Mouse (Mus musculus) adrenal gland, adult 8-10 months (tissue): ENCODE data around the gene Itln1. TPM values are rescaled to one million over a fixed set of nuclear protein-coding genes. Genes with fewer than 3 reads are reported as not detected.
A peak's percentile ranks its signal among the peaks of the same experiment; 100 is the strongest.

Experiments
- DNase-seq: peaks from one replicate; pipeline ENCODE4 v3.0.0; 2022
- total RNA-seq, 4 experiments: library from RNA; stranded (reverse); gene quantifications; 2 replicates each; pipeline ENCODE4 v1.2.4; 2022

Itln1 gene
- total RNA-seq, result not detected

DNA sequence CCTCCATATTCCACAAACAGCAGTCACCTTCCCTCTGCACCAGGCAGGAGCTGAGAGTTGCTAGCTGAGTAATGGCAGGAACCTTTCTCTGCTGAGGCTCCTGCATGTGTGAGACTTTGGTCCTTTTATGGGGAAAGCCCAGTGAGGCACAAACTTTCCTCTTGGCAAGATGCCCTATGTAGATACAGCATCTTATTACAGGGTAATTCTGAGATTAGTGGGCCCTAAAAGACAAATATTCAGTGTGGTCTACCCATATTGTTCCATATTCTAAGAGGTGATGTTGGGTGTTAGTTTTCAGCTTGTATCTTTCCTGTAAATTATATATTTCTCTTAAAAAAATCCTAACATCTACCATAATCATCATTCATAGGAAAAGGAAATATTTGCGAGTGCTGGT is at the start of gene Itln1:
Itln1 (minus strand) TSS at position 101 of the 400 bp plus-strand sequence.
- DNase-seq, result no peak

DNA sequence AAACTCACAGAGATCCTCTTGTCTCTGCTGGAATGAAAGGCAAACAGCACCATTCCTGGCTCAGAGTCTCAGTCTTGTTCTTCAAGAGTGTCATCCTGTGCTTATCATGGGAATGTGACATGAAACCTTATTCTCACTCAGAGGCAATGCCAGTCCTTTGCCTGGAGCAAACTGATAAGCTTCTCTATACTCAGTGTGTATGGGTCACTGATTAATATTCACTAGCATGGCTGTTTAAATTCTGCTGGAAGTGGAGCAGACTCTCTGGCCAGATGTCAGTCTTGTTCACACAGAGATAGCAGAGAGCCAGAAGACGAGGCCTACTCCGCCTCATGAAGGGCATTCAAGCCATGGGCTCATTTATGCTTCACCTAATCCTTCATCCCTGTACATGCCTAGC is 49.5 kb upstream of the Itln1 start:
- DNase-seq, result no peak

DNA sequence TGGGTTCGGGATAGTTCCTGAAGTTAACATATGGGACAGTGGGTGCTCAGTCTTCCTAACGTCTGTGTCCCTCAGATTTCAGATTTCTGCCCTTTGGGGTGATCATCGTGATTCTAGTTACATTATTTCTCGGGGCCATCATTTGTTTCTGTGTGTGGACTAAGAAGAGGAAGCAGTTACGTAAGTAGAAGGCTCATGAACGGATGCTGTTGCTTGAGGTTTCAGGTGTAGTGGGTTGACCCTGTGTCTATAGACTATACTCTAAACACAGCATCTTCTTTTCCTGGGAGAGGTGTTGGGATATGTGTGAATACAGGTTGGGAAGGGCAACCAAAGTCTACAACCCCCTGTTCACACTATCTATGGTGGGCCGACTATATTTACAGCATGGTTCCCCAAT is 42.1 kb upstream of the Itln1 start:
- no peak for DNase-seq

DNA sequence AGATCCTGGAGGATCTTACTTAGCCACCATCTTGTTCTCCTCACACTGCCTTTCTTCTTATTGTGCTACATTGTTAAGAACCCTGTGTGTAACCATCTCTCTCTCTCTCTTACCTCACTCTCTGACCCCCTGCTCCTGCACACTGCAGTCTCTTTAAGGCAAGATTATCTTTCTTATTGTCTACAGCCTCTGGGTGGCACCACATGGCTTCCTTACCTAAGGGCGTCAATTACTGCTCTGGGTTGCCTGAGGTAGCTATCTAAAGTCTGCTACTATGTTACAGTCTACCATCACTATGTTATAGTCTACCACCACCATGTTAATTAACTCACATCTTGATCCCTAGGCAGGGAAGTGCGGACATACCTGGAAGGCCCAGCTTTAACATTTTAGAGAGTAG is 33.3 kb upstream of the Itln1 start:
- DNase-seq, result no peak

DNA sequence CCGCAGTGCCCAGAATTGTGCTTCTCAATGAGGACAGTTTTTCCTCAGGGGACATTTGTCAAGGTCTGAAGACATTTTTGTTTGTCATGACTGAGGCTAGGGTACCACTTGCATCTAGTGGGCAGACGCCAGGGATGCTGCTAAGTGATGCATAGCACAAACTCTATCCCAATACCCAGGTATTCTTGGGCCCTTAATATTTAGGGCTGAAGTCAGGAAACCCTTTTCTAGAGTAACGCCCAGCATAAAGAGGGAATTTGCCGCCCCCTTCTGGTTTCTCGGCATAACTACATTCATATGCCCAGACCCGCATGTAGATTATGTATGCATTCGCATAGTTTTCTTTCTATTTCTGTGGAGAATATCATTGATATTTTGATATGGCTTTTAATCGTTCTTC is 31.7 kb upstream of the Itln1 start:
- peak; percentile 23 for DNase-seq

DNA sequence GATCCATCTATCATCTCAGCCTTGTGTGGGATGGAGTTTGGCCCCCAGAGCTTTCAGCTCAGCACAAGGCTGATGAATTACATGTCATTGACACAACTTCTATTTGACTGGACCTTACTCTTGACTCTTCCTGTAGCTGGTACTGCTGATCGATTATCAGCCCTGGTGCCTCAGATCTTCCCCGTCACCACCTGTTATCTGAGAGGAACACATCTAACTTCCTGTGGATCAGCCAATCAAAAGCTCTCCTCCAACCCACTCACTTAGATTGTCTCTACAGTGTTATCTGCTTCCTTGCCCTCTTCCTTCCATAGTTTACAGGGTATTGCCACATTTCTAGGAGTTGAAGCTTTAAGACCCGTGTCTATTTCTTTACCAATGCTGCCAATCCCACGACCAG is 30.8 kb upstream of the Itln1 start:
- DNase-seq, result no peak

DNA sequence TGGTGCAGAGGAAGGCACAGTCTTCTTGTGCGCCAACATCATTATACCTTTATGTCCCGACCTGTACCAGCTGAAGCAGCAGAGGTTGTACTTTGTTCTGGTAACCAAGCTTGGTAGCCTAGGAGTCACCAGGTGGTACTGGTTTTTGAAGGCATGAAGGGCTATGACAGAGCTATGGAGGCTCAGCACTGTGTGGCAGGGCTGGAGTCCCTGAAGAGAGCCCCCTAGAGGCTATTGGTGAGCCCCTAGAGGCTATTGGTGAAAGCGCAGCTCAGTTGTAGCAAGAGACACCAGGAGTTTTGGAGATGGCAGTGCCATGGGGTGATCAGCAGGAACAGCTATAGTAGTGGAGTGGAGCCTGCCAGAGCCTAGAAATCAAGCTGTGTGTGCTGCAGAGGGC is 29.2 kb upstream of the Itln1 start:
- DNase-seq, result no peak

DNA sequence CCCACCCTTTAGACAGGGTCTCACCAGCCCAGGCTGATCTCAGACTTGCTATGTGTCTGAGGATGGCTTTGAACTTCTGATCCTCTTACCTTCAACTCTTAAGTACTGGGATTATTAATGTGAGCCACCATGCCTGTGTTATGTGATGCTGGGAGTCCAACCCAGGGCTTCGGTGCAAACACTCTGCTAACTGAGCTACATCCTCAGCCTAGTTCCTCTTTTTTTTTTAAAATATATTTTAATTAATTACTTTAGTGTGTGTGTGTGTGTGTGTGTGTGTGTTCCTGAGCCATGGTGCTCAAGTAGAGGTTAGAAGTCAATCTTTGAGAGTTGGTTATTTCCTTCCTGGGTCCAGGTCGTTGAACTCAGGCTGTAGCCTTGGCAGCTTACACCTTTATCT is 27.9 kb upstream of the Itln1 start:
- no peak for DNase-seq

DNA sequence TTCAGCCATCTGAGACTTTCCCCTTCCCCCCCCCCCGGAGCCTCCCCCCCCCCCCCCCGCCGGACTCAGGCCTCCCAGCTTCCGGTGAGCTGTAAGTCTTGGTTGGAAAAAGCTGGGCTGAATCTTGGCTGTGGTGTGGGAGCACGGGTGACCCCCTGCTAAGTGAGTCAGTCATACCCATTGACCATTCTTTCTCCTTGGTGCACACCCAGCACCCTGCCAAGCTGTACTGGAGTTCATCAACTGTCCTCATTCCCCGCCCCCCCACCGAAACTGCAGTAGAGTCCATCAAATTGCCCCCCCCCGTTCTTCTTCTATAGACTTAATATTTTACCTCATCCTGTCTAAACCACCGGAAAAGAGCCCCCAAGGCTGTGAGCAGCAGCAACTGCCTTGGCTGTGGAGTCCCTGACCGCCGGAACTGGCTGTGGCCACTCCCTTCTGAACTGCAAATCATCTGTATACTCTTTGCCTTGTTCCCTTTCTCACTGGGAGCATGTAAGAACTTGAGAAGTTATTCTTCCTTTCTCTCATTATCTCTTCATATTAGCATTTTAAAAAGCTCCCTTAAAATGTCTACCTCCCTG is 26.6 kb upstream of the Itln1 start:
- DNase-seq, result no peak

DNA sequence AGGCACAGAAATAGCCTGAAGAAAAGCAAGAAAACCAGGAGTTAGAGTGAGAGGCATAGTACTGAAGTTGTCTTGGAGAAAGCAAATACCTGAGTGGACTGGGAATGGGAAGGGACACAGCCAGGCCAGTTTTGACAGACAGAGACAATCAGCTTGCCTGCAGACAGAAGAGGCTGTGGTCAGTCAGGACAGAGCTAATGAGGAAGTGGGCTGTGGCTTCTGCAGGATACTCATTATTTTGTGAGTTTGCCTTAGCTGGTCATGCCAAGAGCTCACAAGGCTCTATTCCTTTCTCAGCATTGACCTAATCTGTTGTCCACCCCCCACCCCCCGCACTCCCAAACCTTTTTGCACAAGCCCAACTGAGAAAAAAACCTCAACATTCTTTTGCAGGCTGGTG is 26.1 kb upstream of the Itln1 start:
- DNase-seq, result no peak

DNA sequence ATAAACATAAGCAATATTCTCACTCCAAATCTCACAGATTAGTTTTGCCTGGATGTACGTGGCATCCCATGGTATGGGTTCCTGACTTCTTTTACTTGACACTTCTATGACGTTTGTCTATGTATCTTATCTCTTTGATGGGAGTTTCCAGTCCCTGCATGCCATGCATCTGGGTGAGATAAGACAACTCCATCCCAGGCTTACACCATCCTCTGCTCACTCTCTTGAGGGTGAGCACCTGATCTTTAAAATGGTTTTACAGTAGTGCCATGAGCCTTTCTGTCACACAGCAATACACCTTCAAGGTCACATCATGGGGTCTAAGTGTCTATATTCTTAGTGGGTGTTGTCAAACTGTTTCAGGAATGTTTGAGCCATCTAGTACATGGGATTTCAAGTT is 25.2 kb upstream of the Itln1 start:
- no peak for DNase-seq

DNA sequence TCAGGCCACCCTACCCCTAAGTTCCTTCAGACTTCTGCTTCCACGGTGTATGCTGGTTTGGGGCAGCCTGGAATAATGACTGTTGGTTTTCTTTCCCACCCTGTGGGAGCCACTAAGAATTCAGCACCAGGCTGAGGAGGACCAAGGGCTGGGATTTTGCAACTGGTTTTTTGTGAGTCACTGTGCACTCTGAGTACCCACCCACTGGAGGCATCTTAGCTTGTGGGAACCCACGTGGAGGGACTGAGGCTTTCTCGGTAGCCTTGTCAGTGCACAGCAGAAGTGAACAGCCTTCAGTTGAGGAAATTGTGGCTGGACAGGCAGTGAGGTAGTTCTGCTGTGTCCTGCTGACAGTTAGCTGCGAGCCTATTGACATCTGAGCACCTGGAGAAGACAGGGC is 23.8 kb upstream of the Itln1 start, which contains the start of gene Cd244a:
Cd244a (plus strand) TSS at position 296 of the 400 bp plus-strand sequence.
- DNase-seq, result no peak

DNA sequence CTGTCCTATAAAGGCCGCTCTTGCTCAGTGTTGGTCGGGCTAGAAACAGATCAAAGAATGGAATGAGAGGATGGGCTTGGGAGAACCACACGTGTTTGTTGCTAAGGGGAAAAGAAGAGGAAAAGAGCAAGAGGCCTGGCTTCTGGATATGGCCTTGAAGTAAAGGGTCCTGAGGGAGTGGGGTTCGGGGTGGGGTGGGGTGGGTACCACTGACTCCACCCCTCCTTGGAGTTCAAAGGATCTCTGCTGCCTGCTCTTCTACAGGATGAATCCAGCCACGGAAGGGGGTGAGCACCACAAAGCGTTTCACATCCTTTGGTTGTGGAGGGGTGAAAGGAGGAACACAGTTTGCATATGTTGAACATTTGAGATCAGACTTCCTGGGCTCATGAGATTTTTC is 23.3 kb upstream of the Itln1 start:
- no peak for DNase-seq

DNA sequence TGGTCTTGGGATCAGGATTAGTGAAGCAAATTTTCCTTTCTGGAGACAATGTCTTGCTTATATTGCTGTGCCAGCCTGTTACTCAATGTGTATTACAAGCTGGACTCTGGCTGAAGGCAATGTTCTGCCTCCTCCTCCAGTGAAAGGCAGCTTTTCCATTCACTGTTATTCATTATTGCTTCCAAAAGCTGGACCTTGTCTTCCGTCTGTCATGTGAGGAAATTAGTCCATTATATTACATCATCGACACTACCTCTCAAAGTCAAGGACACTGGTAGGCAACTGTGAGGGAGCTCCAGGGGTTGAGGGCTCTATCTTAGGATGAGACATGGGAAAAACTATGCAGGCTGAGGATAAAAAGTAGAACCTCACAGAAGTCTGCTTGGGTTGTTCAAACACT is 21.3 kb upstream of the Itln1 start:
- no peak for DNase-seq

DNA sequence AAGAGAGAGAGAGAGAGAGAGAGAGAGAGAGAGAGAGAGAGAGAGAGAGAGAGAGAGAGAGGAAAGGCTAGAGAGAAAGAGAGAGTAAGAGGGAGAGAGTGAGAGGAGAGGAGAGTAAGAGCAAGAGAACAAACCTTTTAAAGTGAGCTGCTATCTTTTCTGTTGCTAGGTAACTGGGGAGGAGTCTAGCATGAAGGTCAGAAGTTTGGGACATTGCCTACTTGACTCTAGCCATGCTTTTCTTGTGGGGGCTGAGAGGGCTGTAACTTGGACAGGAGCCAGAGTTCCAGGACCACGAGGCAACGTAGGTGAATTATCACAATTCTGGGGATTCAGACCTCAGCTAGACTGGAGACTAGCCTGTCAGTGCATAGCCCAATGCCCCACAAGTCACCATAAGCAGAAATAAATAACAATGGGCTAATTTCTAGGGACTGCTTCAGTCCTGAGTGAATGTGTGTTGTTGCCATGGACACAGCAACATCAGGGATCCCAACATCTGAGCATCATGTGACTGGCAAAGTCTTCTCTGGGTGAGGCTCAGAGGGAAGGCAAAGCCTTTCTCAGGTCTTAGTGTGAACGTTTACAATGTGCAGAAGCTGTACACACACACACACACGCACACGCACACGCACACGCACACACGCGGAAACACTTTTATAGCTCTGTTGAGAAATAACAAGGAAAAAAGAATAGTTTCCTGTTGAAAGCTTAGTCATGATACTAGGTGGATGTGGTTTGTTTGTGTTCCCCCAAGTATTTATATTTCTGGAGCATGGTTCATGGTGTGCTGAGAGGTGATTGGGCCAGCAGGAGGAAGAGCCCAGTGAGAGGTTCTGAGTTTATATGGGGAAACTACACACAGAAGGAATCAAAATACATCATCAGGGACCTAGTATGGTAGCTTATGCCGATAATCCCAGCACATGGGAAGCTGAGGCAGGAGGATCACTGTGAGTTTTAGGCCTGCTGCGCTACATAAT is 18.6 kb upstream of the Itln1 start:
- DNase-seq, result no peak

DNA sequence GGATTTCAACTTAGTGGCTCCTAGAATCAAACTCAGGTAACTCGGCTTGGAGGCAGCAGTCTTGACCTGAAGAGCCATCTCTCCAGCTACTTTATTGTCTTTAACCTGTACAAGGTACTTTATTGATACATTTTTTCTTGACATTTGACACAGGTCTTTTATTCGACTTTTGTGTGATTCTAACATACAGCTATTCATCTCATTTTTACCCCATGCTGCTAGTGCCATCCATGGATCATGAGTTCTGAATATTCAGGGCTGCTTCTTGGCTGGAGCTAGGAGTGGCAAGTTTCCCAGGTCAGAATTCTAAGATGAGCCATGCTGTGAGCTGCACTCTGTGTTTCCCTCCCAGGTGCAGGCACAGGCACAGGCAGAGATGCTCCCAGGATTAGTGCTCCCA is 17.1 kb upstream of the Itln1 start:
- DNase-seq, result no peak

DNA sequence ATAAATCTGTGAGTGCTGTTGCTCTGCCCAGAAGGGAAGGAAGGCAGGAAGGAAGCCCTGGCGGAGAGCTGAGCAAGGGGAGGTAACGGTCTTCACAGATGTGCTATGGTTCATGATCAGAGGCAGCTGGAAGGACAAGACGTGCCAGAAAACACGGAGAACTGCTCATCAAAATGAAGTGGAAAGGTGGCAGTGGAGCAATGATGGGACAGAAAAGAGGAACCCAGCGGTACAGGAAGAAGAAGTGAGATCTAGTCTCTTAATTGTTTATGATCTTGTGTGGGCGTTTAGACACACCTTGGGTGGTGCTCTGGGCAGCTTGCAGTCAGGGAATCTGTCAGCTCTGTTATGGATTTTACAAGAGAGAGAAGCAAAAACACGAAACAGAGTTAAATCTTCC is 16.2 kb upstream of the Itln1 start:
- no peak for DNase-seq

DNA sequence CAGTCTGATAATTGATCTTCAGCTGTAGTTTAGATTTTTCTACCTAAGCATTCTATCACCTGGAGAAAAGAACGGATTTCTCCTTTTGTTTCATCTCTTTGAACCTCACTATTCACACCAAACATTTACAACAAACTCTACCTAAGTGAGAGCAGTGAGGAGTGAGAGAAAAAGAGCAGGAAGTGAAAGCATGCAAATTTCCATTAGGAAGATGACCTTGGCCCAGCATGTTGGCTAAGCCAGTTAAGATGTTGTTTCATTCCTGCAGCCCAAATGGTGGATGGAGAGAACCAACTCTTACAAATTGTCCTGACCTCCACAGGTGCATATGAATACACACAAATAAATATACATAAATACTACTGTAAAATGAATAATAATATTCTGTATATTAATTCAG is 5.6 kb upstream of the Itln1 start:
- no peak for DNase-seq

DNA sequence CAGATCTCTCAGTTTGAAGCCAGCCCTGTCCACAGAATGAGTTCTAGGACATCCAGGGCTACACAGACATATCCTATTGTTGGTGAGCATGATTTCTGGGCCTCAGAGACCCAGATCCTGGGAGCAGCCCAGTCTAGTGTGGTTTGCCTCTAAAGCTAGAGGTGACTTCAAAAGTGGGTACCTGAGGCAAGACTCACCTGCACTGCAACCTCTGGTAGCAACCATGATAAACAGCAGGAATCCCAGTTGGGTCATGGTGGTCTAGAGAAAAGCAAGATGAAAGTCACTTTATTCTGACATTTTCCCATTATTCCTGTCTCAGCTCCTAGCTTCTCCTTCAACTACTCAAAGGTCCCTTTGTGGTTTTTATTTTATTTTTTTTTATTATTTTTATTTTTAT is 537 bp downstream of the Itln1 start:
- no peak for DNase-seq

DNA sequence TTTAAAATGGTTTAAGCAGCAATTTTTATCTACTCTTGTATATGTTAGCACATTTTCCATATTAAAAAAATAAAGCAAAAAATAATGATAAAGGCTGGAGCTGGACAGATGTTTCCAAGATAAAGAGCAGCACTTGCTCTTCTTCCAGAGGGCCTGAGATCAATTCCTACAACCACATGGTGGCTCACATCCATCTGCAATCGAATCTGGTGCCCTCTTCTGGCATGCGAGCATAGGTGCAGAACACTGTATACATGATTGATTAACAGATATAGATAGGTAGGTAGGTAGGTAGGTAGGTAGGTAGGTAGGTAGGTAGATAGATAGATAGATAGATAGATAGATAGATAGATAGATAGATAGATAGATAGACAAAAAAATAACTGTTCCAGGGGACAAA is 2.3 kb downstream of the Itln1 start:
- no peak for DNase-seq

DNA sequence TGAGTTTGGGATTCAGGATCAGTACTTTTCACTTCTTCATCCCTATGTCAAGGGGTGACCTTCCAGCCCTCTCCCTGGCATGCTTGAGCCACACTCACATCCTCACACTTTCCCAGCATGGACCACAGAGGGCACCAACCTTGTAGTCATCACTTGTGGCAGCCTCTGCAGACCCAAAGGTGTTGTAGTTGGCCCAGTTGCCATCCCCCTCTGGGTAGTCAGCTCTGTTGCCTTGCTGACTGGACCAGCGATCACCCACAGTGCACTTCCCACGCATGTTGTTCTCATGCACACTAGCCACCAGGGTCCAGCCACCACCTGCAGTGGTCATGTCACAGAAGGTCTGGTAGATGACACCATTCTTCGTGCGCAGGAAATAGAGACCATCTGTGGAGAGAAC is 3.7 kb downstream of the Itln1 start:
- no peak for DNase-seq

DNA sequence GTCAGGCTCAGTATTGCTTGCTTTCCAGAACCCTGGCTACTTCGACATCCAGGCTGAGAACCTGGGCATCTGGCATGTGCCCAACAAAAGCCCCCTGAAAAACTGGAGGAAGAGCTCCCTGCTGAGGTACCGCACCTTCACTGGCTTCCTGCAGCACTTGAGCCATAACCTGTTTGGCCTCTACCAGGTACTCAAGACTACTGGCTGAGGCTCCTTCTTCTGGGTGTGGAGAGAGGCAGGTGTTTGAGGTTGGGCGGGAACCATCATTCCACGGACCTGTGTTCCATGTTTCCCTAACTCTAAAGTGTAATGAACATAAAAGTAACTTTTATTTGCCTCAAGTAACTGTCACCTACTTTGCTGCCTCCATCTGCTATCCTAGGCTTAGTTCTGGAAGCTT is 19.5 kb downstream of the Itln1 start:
- DNase-seq, result no peak

DNA sequence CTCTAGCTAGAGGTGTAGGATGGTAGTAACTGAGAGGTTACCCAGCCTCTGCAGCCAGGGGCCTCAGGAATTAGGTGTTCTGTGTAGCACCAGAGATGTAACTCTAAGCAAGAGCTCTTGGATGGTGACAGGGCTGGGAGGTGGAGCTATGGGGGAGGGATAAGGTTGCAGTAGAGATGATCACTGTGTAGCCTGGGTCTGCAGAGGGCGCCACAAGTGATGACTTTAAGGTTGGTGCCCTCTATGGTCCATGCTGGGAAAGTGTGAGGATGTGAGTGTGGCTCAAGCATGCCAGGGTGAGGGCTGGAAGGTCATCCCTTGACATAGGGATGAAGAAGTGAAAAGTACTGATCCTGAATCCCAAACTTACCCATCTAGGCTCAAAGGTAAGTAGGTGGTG is 20.1 kb downstream of the Itln1 start:
- DNase-seq, result no peak

DNA sequence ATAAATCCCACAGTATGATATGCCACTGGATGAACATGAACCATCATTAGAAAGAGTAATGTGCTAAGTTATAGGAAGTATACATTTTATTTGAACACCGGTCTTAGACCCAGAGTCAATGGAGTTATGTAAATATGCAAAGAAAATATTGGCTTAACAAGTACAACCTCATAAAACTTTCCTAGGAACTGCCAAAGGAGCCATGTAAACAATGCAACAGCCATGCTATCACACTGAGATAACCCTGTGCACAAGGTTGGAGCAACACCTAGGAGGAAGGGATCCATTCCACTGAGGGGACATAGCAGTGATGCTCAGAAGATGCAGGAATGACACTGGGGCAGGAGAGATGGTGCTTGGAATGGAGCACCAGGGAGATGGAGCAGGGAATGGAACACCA is 21.3 kb downstream of the Itln1 start:
- no peak for DNase-seq
